Mouse (Mus musculus) ovary, postnatal 36 days (tissue): ENCODE data around the gene Psat1.

Source experiments
- DNase-seq: peaks from one replicate; pipeline ENCODE4 v3.0.0; 2022; ENCODE audit warnings: low spot score, mixed read lengths

Gene Psat1

GRCm38 (mm10) chr19:15864129-15864528 is 83.0 kb downstream of the Psat1 start:
- no peak for DNase-seq

- DNase-seq, result no peak
Observed at GRCm38 (mm10) chr19:15855379-15855778, 91.8 kb downstream of the Psat1 start.
